Mouse (Mus musculus): Measurements from ENCODE around the gene Hgd. TPM values are rescaled to one million over a fixed set of nuclear protein-coding genes. Genes with fewer than 3 reads are reported as not detected.

The Hgd gene
- polyA plus RNA-seq, 1 experiment from 2014 or later = 0.53 TPM

GRCm38 (mm10) chr16:37677586-37677985, 97.6 kb downstream of the Hgd start:
- WGBS = 53% methylated on average over 8 of the region's 8 CpGs
- no peak for ATAC-seq (ENCODE audit: low FRiP score, low TSS enrichment)

GRCm38 (mm10) chr16:37680216-37680615, 100.3 kb downstream of the Hgd start:
- H3K9me3 ChIP-seq (ENCODE audit: control insufficient read depth, low read length) = no peaks in the 10 kb centered on the region

More at GRCm38 (mm10) chr16:37677586-37677985, 97.6 kb downstream of the Hgd start:
- H3K9ac ChIP-seq (ENCODE audit: low read depth, low read length) = no peak overlapping the region
- no peak overlapping the region for H3K4me2 ChIP-seq (replicated peaks; ENCODE audit: low read depth, low read length)
- no peaks in the 10 kb centered on the region for H3K27me3 ChIP-seq (ENCODE audit: control insufficient read depth, insufficient read depth, low read length)
- peaks cover 17% of the 10 kb centered on the region; the same call in 1 of the 2 replicates for H3K4me1 ChIP-seq (ENCODE audit: control insufficient read depth, insufficient read depth, low read length)
- H3K4me3 ChIP-seq (ENCODE audit: low read length) = no peak overlapping the region
- no peaks in the 10 kb centered on the region; the same call in 1 of the 2 replicates for H3K9me3 ChIP-seq (ENCODE audit: control insufficient read depth, low read length)
- H3K27ac ChIP-seq (ENCODE audit: low read depth, low read length) = no peak overlapping the region
- H3K36me3 ChIP-seq (ENCODE audit: control insufficient read depth, insufficient read depth, low read length) = no peaks in the 10 kb centered on the region

GRCm38 (mm10) chr16:37680831-37681230, 100.9 kb downstream of the Hgd start:
- no peak for ATAC-seq (ENCODE audit: low FRiP score, low TSS enrichment)
- Histone ChIP-seq H3K4me2 (replicated peaks; ENCODE audit: low read depth, low read length) (no peak overlapping the region), H3K4me1 (ENCODE audit: control insufficient read depth, insufficient read depth, low read length) (peaks cover 23% of the 10 kb centered on the region), H3K27me3 (ENCODE audit: control insufficient read depth, insufficient read depth, low read length) (no peaks in the 10 kb centered on the region), H3K9ac (ENCODE audit: low read depth, low read length) (no peak overlapping the region), H3K9me3 (ENCODE audit: control insufficient read depth, low read length) (no peaks in the 10 kb centered on the region), H3K27ac (ENCODE audit: low read depth, low read length) (no peak overlapping the region), H3K4me3 (ENCODE audit: low read length) (no peak overlapping the region), H3K36me3 (ENCODE audit: control insufficient read depth, insufficient read depth, low read length) (no peaks in the 10 kb centered on the region)
- 66% methylated on average over 8 of the region's 8 CpGs for WGBS

More at GRCm38 (mm10) chr16:37680216-37680615, 100.3 kb downstream of the Hgd start:
- no peak for ATAC-seq (ENCODE audit: low FRiP score, low TSS enrichment)
- Histone ChIP-seq H3K36me3 (ENCODE audit: control insufficient read depth, insufficient read depth, low read length) (no peaks in the 10 kb centered on the region), H3K27me3 (ENCODE audit: control insufficient read depth, insufficient read depth, low read length) (no peaks in the 10 kb centered on the region), H3K27ac (ENCODE audit: low read depth, low read length) (no peak overlapping the region), H3K4me3 (ENCODE audit: low read length) (no peak overlapping the region), H3K4me2 (replicated peaks; ENCODE audit: low read depth, low read length) (no peak overlapping the region), H3K9ac (ENCODE audit: low read depth, low read length) (no peak overlapping the region), H3K4me1 (ENCODE audit: control insufficient read depth, insufficient read depth, low read length) (peaks cover 27% of the 10 kb centered on the region)
- 62% methylated on average over 2 of the region's 2 CpGs for whole genome bisulfite sequencing

Other genes with a start within 250 kb of the Hgd start
- gene Stxbp5l, start 195.2 kb upstream of the Hgd start, polyA plus RNA-seq (2014; fragmentation: Nextera tagmentation; extraction: Ambion mirVana) = 1.8 and 4.0 TPM in 2 replicates
- gene Gtf2e1, start 40.4 kb upstream of the Hgd start, polyA plus RNA-seq (2014; fragmentation: Nextera tagmentation; extraction: Ambion mirVana) = 16.6 and 33.9 TPM in 2 replicates
- 21.4 and 28.6 TPM in 2 replicates for gene Rabl3, start 40.3 kb upstream of the Hgd start, polyA plus RNA-seq (2014; fragmentation: Nextera tagmentation; extraction: Ambion mirVana)
- gene Ndufb4, start 74.3 kb downstream of the Hgd start, polyA plus RNA-seq (2014; fragmentation: Nextera tagmentation; extraction: Ambion mirVana) = 58.1 and 71.9 TPM in 2 replicates
- 522 and 589 TPM in 2 replicates for gene Fstl1, start 196.7 kb downstream of the Hgd start, polyA plus RNA-seq (2014; fragmentation: Nextera tagmentation; extraction: Ambion mirVana)

Data from kidney, embryonic 14.5 days (tissue).